Mouse (Mus musculus) 3T3-L1 (cell line): ENCODE measurements around the gene Zfp282.
A peak's percentile ranks its signal among the peaks of the same experiment; 100 is the strongest.

Experiments used
- DNase-seq: peaks from one replicate; pipeline ENCODE4 v3.0.0-alpha.2; 2015; ENCODE audit warnings: low read depth, low spot score

Gene Zfp282

DNA sequence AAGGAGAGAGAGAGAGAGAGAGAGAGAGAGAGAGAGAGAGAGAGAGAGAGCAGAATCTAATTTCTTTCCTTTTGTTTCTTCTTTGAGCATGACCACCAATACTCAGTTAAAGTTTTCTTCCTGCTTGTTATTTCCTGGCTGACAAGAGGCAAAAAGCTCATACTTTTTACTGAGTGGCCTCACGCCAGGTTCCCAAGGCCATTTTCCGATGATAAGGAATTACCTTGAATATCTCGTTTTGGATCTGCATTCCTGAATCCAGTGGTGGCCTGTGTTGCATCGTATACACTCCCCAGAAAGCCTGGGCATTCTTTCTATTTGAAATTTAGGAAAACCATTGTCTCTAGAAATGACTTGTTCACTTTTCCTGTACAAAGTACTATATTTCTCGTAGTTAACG lies 22.4 kb downstream of the Zfp282 start:
- DNase-seq, result no peak

DNA sequence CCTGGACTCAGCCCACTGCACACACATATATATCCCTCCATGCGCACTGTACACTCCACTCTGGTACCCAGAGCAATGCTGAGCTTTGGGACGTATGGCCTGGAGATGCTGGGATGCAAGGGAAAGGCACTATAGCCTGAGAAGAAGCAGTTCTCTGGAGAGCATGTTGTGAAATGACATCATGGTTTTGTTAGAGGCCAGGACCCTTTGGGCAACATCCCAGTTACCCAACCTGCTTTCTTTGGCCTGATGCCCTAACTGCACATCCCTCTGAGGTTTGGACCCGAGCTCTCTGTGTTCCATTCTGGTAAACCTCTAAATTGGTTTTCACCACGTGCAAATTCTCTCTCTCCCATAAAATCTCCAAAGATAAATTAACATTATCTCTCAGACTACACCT lies 26.6 kb downstream of the Zfp282 start:
- DNase-seq, result no peak

DNA sequence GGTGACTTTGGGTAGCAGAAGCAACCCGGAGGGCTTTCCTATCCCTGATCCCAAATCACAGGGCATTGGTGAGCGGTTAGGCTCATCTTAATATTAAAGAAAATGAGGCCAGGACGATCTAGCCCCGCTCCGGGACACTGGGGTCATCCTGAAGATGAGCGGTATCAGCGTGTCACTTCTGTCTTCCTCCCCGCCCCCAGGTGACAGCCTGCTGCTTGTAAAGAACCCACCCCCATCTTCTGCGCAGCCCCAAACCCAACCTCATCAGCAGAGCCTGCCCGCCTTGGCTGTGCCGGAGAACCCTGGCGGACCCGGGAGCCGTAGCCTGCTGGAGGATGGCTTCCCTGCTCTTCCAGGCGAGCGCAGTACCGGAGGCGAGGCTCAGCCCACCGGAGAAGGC lies 27.4 kb downstream of the Zfp282 start:
- DNase-seq, result no peak

DNA sequence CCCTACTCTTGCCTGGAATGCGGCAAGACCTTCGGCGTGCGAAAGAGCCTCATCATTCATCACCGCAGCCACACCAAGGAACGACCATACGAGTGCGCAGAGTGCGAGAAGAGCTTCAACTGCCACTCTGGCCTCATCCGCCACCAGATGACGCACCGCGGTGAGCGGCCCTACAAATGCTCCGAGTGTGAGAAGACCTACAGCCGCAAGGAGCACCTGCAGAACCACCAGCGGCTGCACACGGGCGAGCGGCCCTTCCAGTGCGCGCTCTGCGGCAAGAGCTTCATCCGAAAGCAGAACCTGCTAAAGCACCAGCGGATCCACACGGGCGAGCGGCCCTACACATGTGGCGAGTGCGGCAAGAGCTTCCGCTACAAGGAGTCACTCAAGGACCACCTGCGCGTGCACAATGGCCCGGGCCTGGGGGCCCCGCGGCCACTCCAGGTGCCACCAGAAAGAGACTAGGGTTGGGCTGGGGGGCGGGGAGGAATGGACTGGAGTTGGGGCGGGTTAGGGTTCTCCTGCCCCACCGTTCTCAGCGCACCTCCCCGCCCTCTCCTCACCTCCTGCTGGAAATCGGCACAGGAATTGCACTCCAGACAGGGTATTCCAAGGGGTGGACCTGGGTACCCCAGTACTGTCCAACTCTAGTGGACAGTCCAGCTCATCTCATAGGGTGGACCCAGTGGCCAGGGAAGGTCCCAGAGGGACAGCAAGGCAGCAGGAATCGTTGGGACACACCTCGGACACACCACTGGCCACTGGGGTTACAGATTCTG lies 28.1 kb downstream of the Zfp282 start:
- DNase-seq, result no peak

DNA sequence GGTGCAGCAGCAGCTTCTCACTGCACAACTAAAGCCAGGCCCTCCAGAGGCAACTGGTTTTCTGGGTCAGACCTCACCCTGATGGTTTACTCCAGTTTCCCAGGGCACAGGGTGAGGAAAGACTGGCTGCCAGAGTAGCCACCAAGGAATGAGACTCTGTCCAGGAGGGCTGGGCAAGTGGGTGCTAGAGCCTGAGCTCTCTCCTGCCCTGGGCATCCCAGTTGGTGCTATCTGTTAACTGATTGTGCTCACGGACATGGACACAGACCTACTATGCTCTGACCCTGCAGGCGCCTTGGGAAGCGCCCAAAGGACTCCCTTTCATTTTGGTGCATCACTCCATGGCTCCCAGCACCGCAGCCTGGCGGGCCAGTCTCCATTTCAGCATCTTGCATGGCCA lies 29.3 kb downstream of the Zfp282 start:
- no peak for DNase-seq

DNA sequence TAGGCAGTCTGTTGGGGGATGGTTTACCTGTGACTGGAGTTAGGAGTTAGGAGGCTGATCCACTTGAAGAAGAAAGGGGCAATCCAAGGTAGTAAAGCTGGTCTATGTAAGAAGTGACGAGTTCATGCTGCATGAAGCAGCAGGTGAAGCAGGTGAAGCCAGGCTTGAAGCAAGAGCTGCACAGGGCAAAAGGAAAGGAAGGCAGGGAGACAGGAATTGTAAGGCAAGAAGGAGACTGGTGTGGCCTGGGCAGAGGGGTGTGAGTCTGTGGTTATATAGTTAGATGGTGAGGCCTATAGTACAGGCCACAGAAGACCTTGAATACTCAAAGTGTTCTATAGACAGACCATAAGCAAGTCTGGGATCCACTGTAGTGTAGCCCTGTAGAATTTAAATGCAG lies 32.0 kb downstream of the Zfp282 start:
- no peak for DNase-seq

DNA sequence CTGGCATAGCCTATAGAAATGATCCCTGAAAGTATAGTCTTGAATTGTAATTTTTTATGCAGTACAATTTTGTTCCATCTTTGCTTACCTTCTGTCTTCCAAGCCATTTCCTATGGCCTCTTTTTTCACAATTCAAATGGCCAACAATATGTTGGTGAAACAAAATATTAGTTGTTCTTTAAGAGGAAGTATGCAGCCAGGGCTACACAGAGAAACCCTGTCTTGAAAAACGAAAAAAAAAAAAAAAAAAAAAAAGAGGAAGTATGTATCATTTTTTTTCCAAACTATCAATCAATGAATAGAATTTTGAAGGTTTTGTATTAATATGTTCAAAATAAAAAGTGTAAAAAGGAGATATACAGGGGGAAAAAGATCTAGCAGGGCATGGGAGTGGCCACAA lies 34.6 kb downstream of the Zfp282 start:
- no peak for DNase-seq

DNA sequence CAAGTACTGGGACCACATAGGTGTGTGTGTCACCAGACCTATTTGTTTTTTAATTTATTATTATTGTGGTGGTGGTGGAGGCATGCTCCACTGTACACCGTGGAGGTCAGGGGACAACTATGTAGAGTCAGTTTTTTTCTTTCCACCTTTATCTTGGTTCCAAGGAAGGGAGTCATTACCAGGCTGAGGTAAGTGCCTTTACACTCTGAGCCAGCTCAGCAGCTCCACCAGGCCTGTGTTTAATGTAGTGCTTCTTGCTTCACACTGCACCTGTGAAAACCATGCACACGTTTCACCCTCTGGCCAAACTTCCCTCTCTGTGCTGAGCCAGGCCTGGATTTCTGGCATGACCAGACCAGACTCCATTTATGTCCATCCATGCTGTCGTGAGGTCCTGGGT lies 36.0 kb downstream of the Zfp282 start:
- no peak for DNase-seq

DNA sequence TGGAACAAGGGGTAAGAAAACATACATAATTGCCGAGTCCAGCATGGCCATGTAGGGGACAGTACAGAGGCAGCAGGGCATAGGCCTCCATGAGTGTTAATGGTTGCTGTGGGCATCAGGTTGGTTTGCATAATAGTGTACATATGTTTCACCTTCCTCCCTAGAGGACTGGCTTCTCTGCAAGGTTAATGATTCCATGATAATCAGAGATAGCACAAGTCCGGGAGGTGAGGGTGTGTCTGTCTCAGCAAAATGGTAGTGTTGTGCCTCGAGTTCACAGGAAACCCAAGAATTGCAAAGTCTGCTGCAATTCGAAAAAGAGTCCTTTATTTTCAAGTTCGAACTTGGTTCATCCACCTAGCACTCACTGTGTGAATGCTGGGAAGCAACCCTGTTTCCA lies 40.0 kb downstream of the Zfp282 start:
- no peak for DNase-seq

DNA sequence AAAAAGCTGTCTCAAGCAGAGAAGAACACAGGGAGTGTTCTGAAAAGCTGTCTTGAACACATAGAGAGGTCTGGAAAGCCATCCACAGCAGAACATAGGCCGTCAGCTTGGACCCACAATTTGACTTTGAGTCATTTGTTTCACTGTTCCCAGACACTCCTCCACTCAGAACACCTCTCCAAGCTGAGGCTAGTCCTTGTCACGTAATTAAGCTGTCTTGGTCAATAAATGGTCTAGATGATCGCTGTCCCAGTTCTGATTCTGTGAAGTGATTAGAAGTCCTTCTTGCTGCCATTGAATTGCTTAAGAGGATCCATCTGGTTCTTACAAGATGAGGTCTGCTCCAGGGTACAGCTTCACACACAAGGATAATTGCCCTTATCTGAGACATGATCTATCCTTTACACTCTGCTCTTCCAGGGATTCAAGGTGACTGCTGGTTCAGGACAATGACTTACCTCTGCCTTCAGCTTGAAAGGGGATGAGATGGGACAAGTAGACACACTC lies 41.8 kb downstream of the Zfp282 start:
- DNase-seq, result no peak

DNA sequence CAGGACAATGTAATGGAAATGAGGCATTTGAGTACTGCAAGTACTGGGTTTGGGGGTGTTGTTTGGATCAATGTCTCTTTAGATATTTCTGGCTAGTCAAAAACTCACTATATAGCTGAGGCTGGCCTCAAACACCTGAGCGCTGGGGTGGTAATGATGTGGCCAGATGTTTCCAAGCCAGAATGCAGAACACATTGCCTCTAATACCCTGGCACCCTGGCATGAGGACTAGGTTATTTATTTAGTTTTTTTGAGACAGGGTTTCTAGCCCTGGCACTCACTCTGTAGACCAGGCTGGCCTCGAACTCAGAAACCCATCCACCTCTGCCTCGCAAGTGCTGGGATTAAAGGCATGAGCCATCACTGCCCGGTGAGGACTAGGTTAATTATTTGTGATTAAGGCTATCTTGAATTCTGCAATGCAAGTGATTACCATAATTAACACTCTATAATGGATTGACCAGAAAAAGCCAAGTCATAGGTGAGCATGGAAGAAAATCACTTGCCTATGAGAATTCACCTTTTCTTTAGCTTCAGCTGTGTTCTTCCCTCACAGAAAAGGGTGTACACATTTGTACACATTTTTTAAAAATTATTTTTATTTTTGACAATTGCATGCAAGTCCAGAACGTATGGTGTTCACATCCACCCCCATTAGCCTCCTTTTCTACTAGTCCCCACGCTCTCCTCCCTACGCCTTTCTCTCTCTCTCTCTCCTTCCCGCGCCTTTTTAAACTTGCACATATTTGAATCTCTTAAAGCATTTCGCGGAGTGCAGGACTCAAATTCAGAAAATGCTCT lies 42.8 kb downstream of the Zfp282 start:
- DNase-seq, result peak; percentile 21

DNA sequence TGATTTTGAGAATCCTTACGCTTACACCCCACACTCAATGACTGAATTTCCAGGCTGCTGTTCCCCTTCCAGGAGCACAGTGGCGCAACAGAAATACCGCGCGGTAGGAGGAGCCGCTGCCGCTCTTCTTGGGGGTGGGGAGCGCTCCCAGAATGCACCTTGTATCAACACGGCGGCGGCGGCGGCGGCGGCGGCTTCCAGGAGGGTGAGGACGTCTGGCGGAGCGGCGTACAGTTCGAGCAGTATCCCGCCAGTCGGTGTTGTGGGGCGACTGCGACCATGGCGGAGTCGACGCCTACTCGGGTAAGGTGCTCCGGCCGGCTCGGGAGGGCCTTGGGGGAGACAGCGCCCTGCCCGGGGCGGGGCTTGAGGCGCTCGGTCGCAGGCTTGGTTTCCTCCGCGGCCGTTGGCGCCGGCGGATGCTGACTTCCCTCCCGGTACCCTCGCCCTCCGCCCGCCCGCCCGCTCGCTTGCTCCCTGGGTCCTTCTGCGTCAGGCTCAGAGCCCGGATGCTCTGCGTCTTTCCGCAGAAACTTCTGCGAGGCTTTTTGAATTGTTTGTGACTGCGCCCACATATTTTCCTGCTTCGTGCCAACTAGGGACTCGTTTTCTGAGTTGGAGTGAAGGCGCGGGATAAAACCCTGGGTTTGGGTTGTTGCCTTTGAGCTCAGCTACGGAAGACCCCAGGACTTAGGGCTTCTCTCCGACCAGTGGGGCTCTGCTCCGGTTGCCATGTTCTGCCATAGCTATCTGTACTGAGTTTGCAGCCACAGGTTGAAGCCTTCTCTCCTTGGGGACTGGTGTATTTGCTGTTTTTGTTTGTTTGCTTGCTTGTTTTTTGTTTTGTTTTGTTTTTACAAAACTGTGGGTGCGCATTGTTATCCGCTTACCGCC lies 43.7 kb downstream of the Zfp282 start, which contains the start of gene Zfp212:
TSS of gene Zfp212 (plus strand) at position 30 of the 894 bp plus-strand sequence.
- DNase-seq, result peak; percentile 96

DNA sequence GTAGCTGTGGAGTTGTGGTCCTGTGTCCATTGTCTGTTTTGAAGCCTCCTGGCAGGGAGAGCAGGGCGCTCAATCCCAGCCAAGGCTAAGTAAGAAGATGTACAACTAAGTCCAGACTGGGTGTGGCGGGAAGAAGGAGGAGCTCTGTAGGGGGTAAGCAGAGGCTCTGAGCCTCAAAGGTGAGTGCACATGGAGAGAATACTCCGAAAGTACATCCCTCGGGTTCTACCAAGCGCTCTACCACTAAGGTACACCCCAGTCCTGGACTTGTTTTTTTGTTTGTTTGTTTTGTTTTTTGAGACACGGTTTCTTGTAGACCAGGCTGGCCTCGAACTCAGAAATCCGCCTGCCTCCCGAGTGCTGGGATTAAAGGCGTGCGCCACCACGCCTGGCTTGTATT lies 65.5 kb downstream of the Zfp282 start:
- DNase-seq, result no peak

DNA sequence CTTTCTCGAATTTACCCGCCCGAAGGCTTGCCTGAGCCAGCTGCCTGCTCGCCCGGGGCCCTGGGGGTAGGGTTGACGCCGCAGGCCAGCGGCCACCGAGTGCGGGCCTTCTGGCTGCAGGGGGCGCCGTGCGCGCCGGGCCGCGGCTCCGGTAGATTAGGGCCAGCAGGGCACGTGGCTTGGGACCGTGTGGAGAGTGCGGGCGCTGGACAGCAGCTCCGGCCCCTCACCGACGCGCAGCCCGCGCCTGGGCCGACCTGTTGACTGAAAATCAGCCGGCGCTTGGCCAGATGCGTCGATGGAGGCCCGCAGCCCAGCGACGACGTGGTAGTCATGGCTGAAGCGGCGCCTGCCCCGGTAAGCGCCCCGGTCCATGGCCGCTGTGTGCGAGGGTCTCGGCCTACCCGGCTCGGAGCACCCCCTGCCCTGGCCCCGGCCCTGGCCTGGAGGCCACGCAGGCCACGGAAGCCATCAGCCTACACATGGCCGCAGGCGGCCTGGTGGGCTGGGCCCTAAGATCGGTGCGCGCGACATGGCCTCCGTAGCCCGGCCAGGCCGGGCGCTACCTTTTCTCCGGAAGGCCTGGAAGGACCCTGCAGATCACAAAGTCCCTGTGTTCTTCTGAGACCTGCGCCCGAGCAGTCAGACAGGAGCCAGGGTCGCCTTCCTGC lies 66.2 kb downstream of the Zfp282 start:
- no peak for DNase-seq

DNA sequence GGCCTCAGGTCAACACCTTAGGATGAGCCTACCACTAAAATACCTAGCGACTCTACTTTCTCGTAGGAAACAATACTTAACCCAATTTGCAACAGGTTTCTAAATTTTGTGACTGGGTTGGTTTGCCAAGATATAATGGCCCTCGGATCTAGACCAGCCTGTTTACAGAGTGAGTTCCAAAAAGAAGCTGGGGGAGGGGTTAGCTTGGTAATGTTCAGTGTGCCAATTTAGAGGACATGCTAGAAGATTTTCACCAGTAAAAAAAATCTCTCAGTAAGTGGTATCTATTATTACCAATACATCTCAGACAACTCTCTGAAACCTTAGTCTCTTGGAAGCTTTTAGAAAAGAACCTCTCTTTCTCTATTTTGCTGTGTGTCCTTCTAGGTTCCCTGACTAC lies 66.7 kb downstream of the Zfp282 start:
- no peak for DNase-seq

DNA sequence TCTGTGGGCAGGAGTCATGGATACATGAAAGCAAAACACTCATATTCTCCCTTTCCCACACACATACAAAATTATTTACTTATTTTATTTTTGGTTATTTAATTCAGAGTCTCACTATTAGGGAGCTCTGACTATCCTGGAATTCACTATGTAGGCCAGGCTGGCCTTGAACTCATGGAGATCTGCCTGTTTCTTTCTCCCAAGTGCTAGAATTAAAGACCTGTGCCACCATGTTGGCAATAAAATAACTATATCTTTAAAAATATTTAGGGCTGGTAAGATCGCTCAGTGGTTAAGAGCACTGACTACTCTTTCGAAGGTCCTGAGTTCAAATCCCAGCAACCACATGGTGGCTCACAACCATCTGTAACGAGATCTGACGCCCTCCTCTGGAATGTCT lies 70.4 kb downstream of the Zfp282 start:
- no peak for DNase-seq

DNA sequence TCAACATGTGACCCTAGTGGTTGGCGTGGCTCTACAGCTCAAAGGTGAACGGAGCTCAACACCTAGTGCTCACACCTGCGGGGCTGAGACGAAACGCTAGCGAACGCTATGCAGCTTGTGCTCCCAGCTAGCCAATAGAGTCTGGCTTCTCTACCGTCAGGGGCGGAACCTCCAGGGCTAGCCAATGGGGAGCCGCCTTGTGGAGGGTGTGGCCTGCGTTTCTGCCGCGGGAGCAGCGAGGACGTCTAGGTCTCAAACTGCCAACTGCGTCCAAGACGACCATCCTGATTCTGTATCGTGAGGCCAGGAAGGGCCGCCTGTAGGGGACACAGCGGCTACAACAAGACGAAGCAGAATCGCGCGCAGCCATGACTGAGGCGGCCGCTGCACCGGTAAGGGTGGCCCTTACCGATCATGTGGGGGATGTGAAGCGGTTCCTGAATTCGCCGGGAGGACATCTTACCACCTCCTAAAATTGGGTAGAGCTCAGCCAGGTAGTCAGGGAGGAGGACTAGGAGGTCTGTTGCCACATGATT lies 76.3 kb downstream of the Zfp282 start, which contains the start of gene Zfp956:
TSS of gene Zfp956 (plus strand) at position 200 of the 536 bp plus-strand sequence.
- peak; percentile 94 for DNase-seq

DNA sequence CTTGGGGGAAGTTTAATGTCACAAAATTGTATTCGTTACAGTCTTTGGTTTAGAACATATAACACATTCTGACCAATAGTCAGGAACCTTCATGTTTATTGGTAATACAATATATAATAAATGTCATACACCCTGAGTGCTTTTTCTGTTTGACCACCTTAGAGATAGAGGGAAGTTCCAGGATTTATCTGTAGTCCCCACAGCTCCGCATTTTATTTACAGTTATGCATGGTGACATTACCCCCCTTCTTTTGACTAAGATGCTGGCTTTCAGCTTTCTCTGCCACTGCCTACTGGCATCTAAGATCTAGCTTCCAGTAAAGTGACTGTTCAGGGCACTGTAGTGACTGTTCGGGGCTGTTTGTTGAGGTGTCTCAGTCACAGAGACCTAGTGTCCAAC lies 77.4 kb downstream of the Zfp282 start:
- DNase-seq, result no peak

DNA sequence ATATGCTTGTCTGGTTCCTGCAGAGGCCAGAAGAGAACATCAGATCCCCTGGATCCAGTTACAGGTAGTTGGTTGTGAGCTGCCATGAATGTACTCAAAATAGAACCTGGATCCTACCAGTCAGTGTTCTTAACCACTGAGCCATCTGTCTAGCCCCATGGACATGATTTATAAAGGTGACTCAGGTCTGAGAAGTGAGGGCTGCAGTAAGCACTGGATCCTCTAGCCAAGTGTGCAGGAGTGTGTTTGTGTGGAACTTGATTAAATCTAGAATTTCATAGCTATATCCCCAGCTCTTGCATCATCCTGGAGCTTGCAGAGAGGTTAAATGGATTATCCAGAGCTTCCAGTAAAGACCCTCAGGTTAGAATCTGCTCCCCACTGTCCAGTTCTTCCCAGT lies 80.8 kb downstream of the Zfp282 start:
- DNase-seq, result no peak
